In genomic region chr15:88855896-88856417, GRCm38 (mm10) we compare ENCODE assay signal across 15 mouse cellular contexts. TPM values are rescaled to one million over a fixed set of nuclear protein-coding genes. Genes with fewer than 3 reads are reported as not detected.
DNase-seq lines count a peak whose midpoint lies in the region; ATAC-seq and TF ChIP-seq lines count a peak whose summit lies in the region.
"Had no signal": no experiment of that assay in that cellular context is flagged by ENCODE, and none has a peak within 500 bp of the region (broad histone marks: within the 10 kb centered on the region; RNA-seq: fewer than 3 reads in every experiment).

No protein-coding gene starts in this region.

- ATAC-seq in heart, embryonic 13.5 days (ENCODE audit: extremely low read depth, insufficient number of reproducible peaks, low FRiP score, low TSS enrichment): no peak
- ATAC-seq in liver, embryonic 12.5 days: no peak
- ATAC-seq: forebrain, embryonic 14.5 days; liver, postnatal 0 days had no signal

- H3K27ac ChIP-seq in heart, embryonic 13.5 days (replicated peaks): no peak overlapping the region
- H3K27ac ChIP-seq in liver, embryonic 12.5 days: 0 out of 2 replicates have a peak overlapping the region, but pooled peaks have one; percentile 4
- H3K27ac ChIP-seq: heart, embryonic 15.5 days; neural tube, embryonic 12.5 days had no signal

- intact Hi-C loops in heart, postnatal 36 days (cut with DNase I): no loop called here

- H3K27me3 ChIP-seq in heart, embryonic 13.5 days (replicated peaks): no peaks in the 10 kb centered on the region
- H3K27me3 ChIP-seq in liver, embryonic 12.5 days (replicated peaks): peaks cover 16% of the 10 kb centered on the region
- H3K27me3 ChIP-seq in myocyte (ENCODE audit: control insufficient read depth, insufficient read depth, insufficient read length): no peaks in the 10 kb centered on the region
- H3K27me3 ChIP-seq: heart, embryonic 15.5 days; neural tube, embryonic 12.5 days; Patski had no signal

- H3K79me2 ChIP-seq in myocyte (ENCODE audit: control insufficient read depth, insufficient read depth): no peaks in the 10 kb centered on the region

- TF ChIP-seq POLR2A in myocyte (IDR thresholded peaks at IDR 0.05; ENCODE audit: insufficient read length, low read depth): no peak

- H3ac ChIP-seq in myocyte (ENCODE audit: control insufficient read depth, insufficient read length): no peak overlapping the region

- H3K4me1 ChIP-seq in heart, embryonic 13.5 days: peaks cover 47% of the 10 kb centered on the region
- peaks cover 22% of the 10 kb centered on the region for H3K4me1 ChIP-seq in liver, embryonic 12.5 days

- no peak overlapping the region for H3K4me2 ChIP-seq in heart, embryonic 13.5 days
- no peak overlapping the region for H3K4me2 ChIP-seq in liver, embryonic 12.5 days
- peak overlapping the region; percentile 79 for H3K4me2 ChIP-seq in myocyte (ENCODE audit: low read depth)
- H3K4me2 ChIP-seq: heart, embryonic 15.5 days; neural tube, embryonic 12.5 days had no signal

- DNase-seq in cerebellum, adult 8-10 months: peak; percentile 12
- DNase-seq in cerebellum, postnatal 36 days: no peak
- no peak for DNase-seq in heart, postnatal 36 days
- no peak for DNase-seq in liver
- no peak for DNase-seq in thymus, postnatal 14 days
- DNase-seq: liver, postnatal 0 days; right cerebral cortex, postnatal 14 days; thymus, adult 18-20 months had no signal

- H3K36me3 ChIP-seq in heart, embryonic 13.5 days: no peaks in the 10 kb centered on the region
- no peaks in the 10 kb centered on the region for H3K36me3 ChIP-seq in liver, embryonic 12.5 days
- H3K36me3 ChIP-seq in myocyte (ENCODE audit: control insufficient read depth, insufficient read depth): no peaks in the 10 kb centered on the region
- H3K36me3 ChIP-seq: heart, embryonic 15.5 days; neural tube, embryonic 12.5 days had no signal

- no peak overlapping the region for H3K4me3 ChIP-seq in heart, embryonic 13.5 days
- H3K4me3 ChIP-seq in liver, embryonic 12.5 days: no peak overlapping the region
- no peak overlapping the region for H3K4me3 ChIP-seq in myocyte
- H3K4me3 ChIP-seq: heart, embryonic 15.5 days; neural tube, embryonic 12.5 days had no signal

- peak overlapping the region; percentile 30 for H3K9ac ChIP-seq in heart, embryonic 13.5 days
- H3K9ac ChIP-seq in liver, embryonic 12.5 days: no peak overlapping the region
- H3K9ac ChIP-seq: heart, embryonic 15.5 days; liver, postnatal 0 days; neural tube, embryonic 12.5 days had no signal

- no peaks in the 10 kb centered on the region for H3K9me3 ChIP-seq in heart, embryonic 13.5 days
- no peaks in the 10 kb centered on the region for H3K9me3 ChIP-seq in liver, embryonic 12.5 days (replicated peaks)
- H3K9me3 ChIP-seq: heart, embryonic 15.5 days; neural tube, embryonic 12.5 days had no signal

- 70% methylated on average over 6 of the region's 6 CpGs for WGBS in heart, embryonic 13.5 days
- WGBS in liver, embryonic 12.5 days (ENCODE audit: insufficient replicate concordance): 52% methylated on average over 6 of the region's 6 CpGs

TF ChIP-seq in myocyte, 11 proteins besides CTCF, POLR2A, EP300 and RAD21:
- TF ChIP-seq TCF3 (IDR thresholded peaks at IDR 0.05; ENCODE audit: insufficient read length, low read depth) (no peak), SRF (IDR thresholded peaks at IDR 0.05; ENCODE audit: control insufficient read depth, insufficient read length, low read depth) (peak; percentile 42), CEBPB (IDR thresholded peaks at IDR 0.05; ENCODE audit: insufficient read depth, poor library complexity, severe bottlenecking) (no peak)

RNA-seq across cellular contexts. Expression of gene Pim3, which starts 6.0 kb away (rescaled TPM):
- 51.8 and 57.0 TPM in 2 replicates for polyA plus RNA-seq in heart, embryonic 13.5 days (2015; fragmentation: Nextera tagmentation; extraction: Ambion mirVana)
- total RNA-seq in heart, postnatal 36 days (2021): 100 to 1,000 TPM; 120 to 134 TPM
- polyA plus RNA-seq in liver, embryonic 12.5 days (2016; fragmentation: Nextera tagmentation; extraction: Ambion mirVana): 22.5 and 23.5 TPM in 2 replicates
- polyA plus RNA-seq in myocyte (2012; fragmentation: generic; extraction: Trizol): 26.9 TPM

RNA-seq across cellular contexts. Expression of gene Creld2, which starts 36.5 kb away (rescaled TPM):
- 54.1 and 63.7 TPM in 2 replicates for polyA plus RNA-seq in heart, embryonic 13.5 days (2015; fragmentation: Nextera tagmentation; extraction: Ambion mirVana)
- 10 to 100 TPM; 16.5 to 27.9 TPM for total RNA-seq in heart, postnatal 36 days (2021)
- polyA plus RNA-seq in liver, embryonic 12.5 days (2016; fragmentation: Nextera tagmentation; extraction: Ambion mirVana): 61.1 and 68.6 TPM in 2 replicates
- polyA plus RNA-seq in myocyte (2012; fragmentation: generic; extraction: Trizol): 49.3 TPM

RNA-seq across cellular contexts. Expression of gene Alg12, which starts 36.8 kb away (rescaled TPM):
- 8.9 and 10.5 TPM in 2 replicates for polyA plus RNA-seq in heart, embryonic 13.5 days (2015; fragmentation: Nextera tagmentation; extraction: Ambion mirVana)
- total RNA-seq in heart, postnatal 36 days (2021): 10 to 100 TPM in 1 of 2 experiments, 1 to 10 TPM in 1; 8.9 to 10.1 TPM
- polyA plus RNA-seq in liver, embryonic 12.5 days (2016; fragmentation: Nextera tagmentation; extraction: Ambion mirVana): 6.9 and 7.6 TPM in 2 replicates
- polyA plus RNA-seq in myocyte (2012; fragmentation: generic; extraction: Trizol): 15.0 TPM
